Mouse (Mus musculus) frontal cortex, postnatal 25 days (tissue): Measurements from ENCODE around the gene Ifit2.
"Not testable (repeated sequence)": the region's sequence is repeated elsewhere in the genome, so short reads cannot be mapped to it uniquely, and the experiment has no call there.

Experiments used
- DNase-seq, 2 experiments: peaks; one replicate each; pipeline ENCODE4 v3.0.0; 2022; ENCODE audit warnings: low spot score in 2 of 2

Gene Ifit2

GRCm38 (mm10) chr19:34596811-34597210 is 46.3 kb downstream of the Ifit2 start:
- no peak for DNase-seq

GRCm38 (mm10) chr19:34598341-34598740 is 47.8 kb downstream of the Ifit2 start:
- no peak for DNase-seq

GRCm38 (mm10) chr19:34599250-34599649 is 48.8 kb downstream of the Ifit2 start:
- not testable (repeated sequence) for DNase-seq

GRCm38 (mm10) chr19:34601888-34602287 is 51.4 kb downstream of the Ifit2 start, which contains the start of gene Ifit1bl1:
Gene Ifit1bl1, minus strand, starts transcription at chr19:34601956.
- not testable (repeated sequence) for DNase-seq

GRCm38 (mm10) chr19:34605472-34605871 is 55.0 kb downstream of the Ifit2 start:
- DNase-seq: no peak

- not testable (repeated sequence) for DNase-seq
Measured at GRCm38 (mm10) chr19:34607237-34608051, 57.0 kb downstream of the Ifit2 start, which contains the start of gene Ifit3b. Gene Ifit3b, plus strand, starts transcription at chr19:34607970.

GRCm38 (mm10) chr19:34610118-34610517 is 59.6 kb downstream of the Ifit2 start:
- not testable (repeated sequence) for DNase-seq

GRCm38 (mm10) chr19:34612243-34613001 is 61.9 kb downstream of the Ifit2 start:
- not testable (repeated sequence) for DNase-seq

GRCm38 (mm10) chr19:34620871-34621270 is 70.4 kb downstream of the Ifit2 start:
- no peak for DNase-seq

- DNase-seq: no peak
Measured at GRCm38 (mm10) chr19:34623781-34624180, 73.3 kb downstream of the Ifit2 start.

- no peak for DNase-seq
Measured at GRCm38 (mm10) chr19:34624663-34625062, 74.2 kb downstream of the Ifit2 start.
